In genomic region chr11:78344328-78344889, GRCm38 (mm10) we compare ENCODE assay signal across 8 mouse cellular contexts. TPM values are rescaled to one million over a fixed set of nuclear protein-coding genes. Genes with fewer than 3 reads are reported as not detected.
DNase-seq lines count a peak whose midpoint lies in the region; ATAC-seq lines count a peak whose summit lies in the region.

No protein-coding gene starts in this region.

- peaks cover 40% of the 10 kb centered on the region for H3K4me1 ChIP-seq in stomach, embryonic 16.5 days (ENCODE audit: control insufficient read depth, insufficient read depth, low read length)

- peak overlapping the region; percentile 92 for H3K4me2 ChIP-seq in stomach, embryonic 16.5 days (ENCODE audit: low read depth, low read length)

- no peaks in the 10 kb centered on the region for H3K9me3 ChIP-seq in stomach, embryonic 16.5 days (replicated peaks; ENCODE audit: control insufficient read depth, low read length)

- peak overlapping the region; percentile 83 for H3K4me3 ChIP-seq in stomach, embryonic 16.5 days (replicated peaks; ENCODE audit: low read length)

- H3K27me3 ChIP-seq in stomach, embryonic 16.5 days (ENCODE audit: control insufficient read depth, insufficient read depth, low read length), result no peaks in the 10 kb centered on the region

- WGBS in stomach, embryonic 16.5 days, result 59% methylated on average over 6 of the region's 6 CpGs

- peak overlapping the region; percentile 93 for H3K9ac ChIP-seq in stomach, embryonic 16.5 days (ENCODE audit: low read length)

- H3K36me3 ChIP-seq in stomach, embryonic 16.5 days (ENCODE audit: control insufficient read depth, insufficient read depth, low read length), result 0 out of 2 replicates have a peak, but pooled peaks cover 4% of the 10 kb centered on the region

- peak overlapping the region; percentile 85 for H3K27ac ChIP-seq in stomach, embryonic 16.5 days (ENCODE audit: low read length)

- peak; percentile 30 for DNase-seq in ovary, postnatal 36 days (ENCODE audit: low spot score)
- no peak for DNase-seq in ovary, postnatal 10 days (ENCODE audit: low spot score)
- DNase-seq in liver, result peak; percentile 79
- DNase-seq in right cerebral cortex, postnatal 14 days, result no peak
- DNase-seq in T-cell, adult 2 months (ENCODE audit: low spot score), result no peak

- peak; percentile 60 for ATAC-seq in erythroblast, adult 5-6 weeks (replicated peaks; ENCODE audit: low FRiP score, poor library complexity, severe bottlenecking)
- no peak for ATAC-seq in stomach, embryonic 16.5 days (ENCODE audit: insufficient read depth, low FRiP score)
- no peak for ATAC-seq in activated CD4-positive, CD25-positive, alpha-beta regulatory T cell, adult 4 months

RNA-seq across cellular contexts. Expression of gene Unc119, which starts 1.1 kb away (rescaled TPM):
- 17.1 and 20.9 TPM in 2 replicates for total RNA-seq in erythroblast, adult 5-6 weeks (2015; ENCODE audit: low replicate concordance)
- 9.6 and 15.0 TPM in 2 replicates for total RNA-seq in erythroblast, adult 5-6 weeks (2017; ENCODE audit: low replicate concordance)
- 24.3 and 27.5 TPM in 2 replicates for polyA plus RNA-seq in stomach, embryonic 16.5 days (2015; fragmentation: Nextera tagmentation; extraction: Ambion mirVana)
- polyA plus RNA-seq in activated CD4-positive, CD25-positive, alpha-beta regulatory T cell, adult 4 months (2017; shearing (Covaris generic)), result 10 to 100 TPM; 17.0 to 17.6 TPM

RNA-seq across cellular contexts. Expression of gene Pigs, which starts 16.2 kb away (rescaled TPM):
- total RNA-seq in erythroblast, adult 5-6 weeks (2015; ENCODE audit: low replicate concordance), result 3.3 and 10.0 TPM in 2 replicates
- total RNA-seq in erythroblast, adult 5-6 weeks (2017; ENCODE audit: low replicate concordance), result 2.5 and 3.6 TPM in 2 replicates
- polyA plus RNA-seq in stomach, embryonic 16.5 days (2015; fragmentation: Nextera tagmentation; extraction: Ambion mirVana), result 67.4 and 80.9 TPM in 2 replicates
- 10 to 100 TPM; 43.6 to 66.6 TPM for polyA plus RNA-seq in activated CD4-positive, CD25-positive, alpha-beta regulatory T cell, adult 4 months (2017; shearing (Covaris generic))

RNA-seq across cellular contexts. Expression of gene Aldoc, which starts 21.6 kb away (rescaled TPM):
- not detected in 2 replicates for total RNA-seq in erythroblast, adult 5-6 weeks (2015; ENCODE audit: low replicate concordance)
- total RNA-seq in erythroblast, adult 5-6 weeks (2017; ENCODE audit: low replicate concordance), result 0.28 TPM in 1 of 2 replicates, not detected in the other
- 25.6 and 37.3 TPM in 2 replicates for polyA plus RNA-seq in stomach, embryonic 16.5 days (2015; fragmentation: Nextera tagmentation; extraction: Ambion mirVana)
- 1 to 10 TPM; 5.6 to 8.6 TPM for polyA plus RNA-seq in activated CD4-positive, CD25-positive, alpha-beta regulatory T cell, adult 4 months (2017; shearing (Covaris generic))

RNA-seq across cellular contexts. Expression of gene Foxn1, which starts 41.9 kb away (rescaled TPM):
- not detected in 2 replicates for total RNA-seq in erythroblast, adult 5-6 weeks (2015; ENCODE audit: low replicate concordance)
- total RNA-seq in erythroblast, adult 5-6 weeks (2017; ENCODE audit: low replicate concordance), result not detected in 2 replicates
- polyA plus RNA-seq in stomach, embryonic 16.5 days (2015; fragmentation: Nextera tagmentation; extraction: Ambion mirVana), result 1.6 and 2.7 TPM in 2 replicates
- not detected for polyA plus RNA-seq in activated CD4-positive, CD25-positive, alpha-beta regulatory T cell, adult 4 months (2017; shearing (Covaris generic))

RNA-seq across cellular contexts. Expression of gene Spag5, which starts 43.1 kb away (rescaled TPM):
- total RNA-seq in erythroblast, adult 5-6 weeks (2015; ENCODE audit: low replicate concordance), result 12.3 and 20.3 TPM in 2 replicates
- total RNA-seq in erythroblast, adult 5-6 weeks (2017; ENCODE audit: low replicate concordance), result 40.4 and 60.1 TPM in 2 replicates
- 28.9 and 30.7 TPM in 2 replicates for polyA plus RNA-seq in stomach, embryonic 16.5 days (2015; fragmentation: Nextera tagmentation; extraction: Ambion mirVana)
- 1 to 10 TPM; 7.3 to 7.4 TPM for polyA plus RNA-seq in activated CD4-positive, CD25-positive, alpha-beta regulatory T cell, adult 4 months (2017; shearing (Covaris generic))

Comparison
In these comparisons a context has a peak if more than half of its experiments do, and no peak if none do; other contexts are left out.
1. DNase-seq: peak in ovary, postnatal 36 days (single experiment) and liver (single experiment); none in ovary, postnatal 10 days (single experiment), right cerebral cortex, postnatal 14 days (single experiment) and T-cell, adult 2 months (single experiment).